Mouse (Mus musculus) adrenal gland, adult (tissue): ENCODE results near the gene Adam1a.
"Not testable (repeated sequence)": the region's sequence is repeated elsewhere in the genome, so short reads cannot be mapped to it uniquely, and the experiment has no call there.

Experiments
- DNase-seq, 2 experiments: peaks; one replicate each; pipeline ENCODE4 v3.0.0; 2022 to 2023; ENCODE audit warnings: low spot score in 1 of 2; ENCODE audit not compliant: inconsistent age in 2 of 2

Adam1a gene

GRCm38 (mm10) chr5:121566035-121566681 is 20.9 kb upstream of the Adam1a start:
- peak in 1 of 2 experiments; percentile 60 for DNase-seq

DNA sequence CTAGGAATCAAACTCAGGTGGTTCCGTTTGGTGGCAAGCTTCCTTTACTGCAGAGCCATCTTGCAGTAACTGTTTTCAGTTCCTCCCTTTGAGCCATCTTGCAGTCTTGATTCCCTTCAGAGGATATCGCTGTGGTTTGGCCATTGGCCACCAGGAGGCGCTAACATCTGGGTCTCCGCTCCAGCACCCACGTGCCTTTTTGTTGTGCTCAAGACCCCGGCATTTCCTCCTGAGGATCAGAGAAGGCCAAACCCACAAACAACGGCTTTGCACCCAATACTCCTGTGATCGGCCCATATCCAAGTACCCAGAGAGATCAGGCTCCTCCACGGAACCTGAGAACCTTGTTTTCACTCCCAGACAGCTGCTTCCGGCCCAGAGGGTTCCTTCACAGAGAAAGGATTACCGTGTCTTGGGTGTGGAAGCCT is 19.2 kb upstream of the Adam1a start:
- peak; percentile 88 to 96 for DNase-seq

- no peak for DNase-seq
Measured at GRCm38 (mm10) chr5:121562436-121562835, 17.2 kb upstream of the Adam1a start.

DNA sequence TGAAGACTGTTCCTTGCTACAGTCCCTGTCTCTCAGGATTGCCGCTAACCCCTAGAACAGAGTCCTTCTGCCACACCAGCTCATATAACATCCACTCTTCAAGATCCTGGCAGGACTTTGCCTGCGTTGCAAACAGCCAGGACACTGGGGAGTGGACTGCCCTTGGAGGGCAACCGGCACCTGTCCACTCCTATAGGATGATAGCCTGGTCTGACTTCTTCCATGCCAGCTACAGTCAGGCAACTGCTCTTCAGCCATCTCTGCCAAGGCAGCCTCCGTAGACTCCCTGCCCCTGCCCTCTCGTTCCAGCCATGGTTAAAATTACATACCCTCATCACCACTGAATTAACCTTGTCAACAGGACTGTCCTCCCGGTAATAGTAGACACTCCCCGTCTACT is 3.9 kb upstream of the Adam1a start:
- DNase-seq, result no peak

- DNase-seq, result no peak
Measured at GRCm38 (mm10) chr5:121547084-121547483, 1.8 kb upstream of the Adam1a start.

GRCm38 (mm10) chr5:121546530-121546895 is 1.2 kb upstream of the Adam1a start:
- DNase-seq, result peak; percentile 61 to 80

GRCm38 (mm10) chr5:121545793-121546529 is 679 bp upstream of the Adam1a start, which contains the start of gene Mapkapk5:
Gene Mapkapk5 (minus strand): TSS chr5:121545905.
- DNase-seq, result peak; percentile 97 to 99

DNA sequence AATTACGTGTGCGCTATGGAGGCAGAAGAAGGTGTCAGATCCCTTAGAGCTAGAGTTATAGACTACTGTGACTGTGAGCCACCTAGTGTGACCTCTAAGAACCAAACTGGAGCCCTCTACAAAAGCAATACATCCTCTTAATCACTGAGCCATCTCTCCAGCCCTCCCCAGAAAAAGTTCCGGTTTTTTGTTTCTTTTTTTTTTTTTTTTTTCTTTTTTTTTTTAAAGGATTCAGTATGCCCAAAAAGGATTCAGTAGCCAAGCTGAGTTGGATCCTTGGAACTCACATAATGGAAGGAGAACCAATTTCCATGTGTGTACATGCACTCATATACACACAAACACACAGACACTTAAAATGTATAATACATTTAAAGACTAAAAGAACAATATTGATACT is 1.9 kb downstream of the Adam1a start:
- DNase-seq, result no peak

GRCm38 (mm10) chr5:121541235-121541634 is 4.0 kb downstream of the Adam1a start:
- no peak for DNase-seq

- no peak for DNase-seq
Measured at GRCm38 (mm10) chr5:121540066-121540465, 5.2 kb downstream of the Adam1a start.

DNA sequence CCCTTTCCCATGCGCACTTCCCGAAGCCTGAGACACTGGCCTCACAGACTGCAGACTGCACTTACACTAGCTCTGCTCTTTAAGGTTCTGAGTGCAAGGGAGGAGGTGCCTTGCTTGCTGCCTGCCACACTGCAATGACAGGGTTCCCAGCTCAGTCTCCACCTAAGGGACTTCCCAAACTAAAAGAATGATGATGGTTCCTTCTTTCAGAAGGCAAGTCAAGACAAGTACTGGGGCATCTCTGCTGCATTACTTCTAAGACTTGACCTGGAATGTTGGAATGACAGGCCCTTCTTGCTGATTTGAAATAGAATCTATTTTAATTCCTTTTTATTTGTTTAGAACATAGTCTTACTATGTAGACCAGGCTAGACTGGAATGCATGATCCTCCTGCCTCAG is 7.7 kb downstream of the Adam1a start:
- no peak for DNase-seq

- DNase-seq, result no peak
Measured at GRCm38 (mm10) chr5:121536921-121537555, 8.2 kb downstream of the Adam1a start.

- DNase-seq, result no peak
Measured at GRCm38 (mm10) chr5:121535116-121535515, 10.2 kb downstream of the Adam1a start.

GRCm38 (mm10) chr5:121534521-121534920 is 10.8 kb downstream of the Adam1a start:
- no peak for DNase-seq

DNA sequence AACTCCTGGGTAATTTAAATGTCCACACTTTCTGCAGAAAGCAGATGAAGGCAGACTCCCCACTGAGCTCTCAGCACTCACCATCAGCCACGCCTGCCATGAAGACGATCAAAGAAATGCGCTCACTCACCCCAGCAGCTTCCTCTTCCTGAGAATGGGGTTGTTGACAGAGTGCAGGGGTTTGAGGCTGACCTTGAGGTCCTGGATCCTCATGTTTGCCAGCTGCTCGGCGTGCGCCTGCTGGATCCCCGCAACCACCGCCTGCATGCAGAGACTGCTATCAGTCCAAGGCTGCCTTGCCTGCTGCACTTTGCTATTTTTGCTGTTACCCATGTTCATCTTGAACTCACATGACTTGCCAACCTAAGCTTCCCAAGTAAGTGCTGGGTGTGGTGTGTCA is 18.3 kb downstream of the Adam1a start:
- DNase-seq, result peak in 1 of 2 experiments; percentile 64

DNA sequence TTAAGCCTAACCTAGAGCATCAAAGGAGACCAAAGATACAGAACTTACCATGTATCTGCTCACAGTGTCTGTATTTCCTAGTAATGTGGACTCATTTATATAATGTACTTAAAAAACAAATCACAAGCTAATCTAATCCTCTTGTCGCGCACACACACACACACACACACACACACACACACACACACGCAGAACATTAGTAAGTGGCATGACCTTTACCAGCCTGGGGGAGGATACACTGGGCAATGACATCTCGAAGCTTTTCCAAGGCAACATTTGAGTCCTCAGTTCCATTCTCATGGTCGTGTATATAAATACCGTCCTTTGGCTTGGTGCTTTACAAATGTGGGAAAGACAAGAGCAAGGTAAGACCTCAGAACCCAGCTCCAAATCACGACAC is 18.8 kb downstream of the Adam1a start:
- peak; percentile 39 to 82 for DNase-seq

DNA sequence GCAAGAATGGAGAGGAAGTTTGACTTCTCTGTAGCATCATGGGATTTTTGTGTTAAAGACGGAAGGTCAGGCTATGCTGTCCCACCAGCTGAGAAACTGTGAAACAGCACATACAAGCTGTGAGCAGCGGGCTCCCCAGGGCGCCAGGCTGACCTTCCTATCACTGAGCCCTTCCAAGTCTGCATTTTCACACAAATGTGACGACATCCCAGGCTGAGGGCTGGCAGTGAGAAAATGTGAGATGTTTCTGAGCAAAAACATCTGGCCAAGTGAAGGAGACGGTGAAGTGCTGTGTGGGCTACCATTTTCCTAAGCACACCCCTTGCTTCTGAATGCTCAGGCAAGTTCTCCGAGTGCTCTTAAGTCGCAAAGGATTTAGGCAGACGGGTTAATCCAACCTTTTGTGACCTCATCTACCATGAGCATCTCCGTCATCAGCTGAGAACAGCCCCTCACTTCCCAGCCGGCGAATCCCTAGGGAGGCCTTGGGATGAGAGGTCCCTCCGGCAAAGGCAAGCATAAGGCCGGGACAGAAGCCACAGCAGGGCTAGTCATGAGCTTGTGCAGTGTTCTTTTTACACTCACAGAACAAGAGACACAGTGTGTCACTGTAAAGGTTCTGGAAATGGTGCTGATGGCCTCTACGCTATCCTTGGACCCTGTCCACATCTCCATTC is 19.4 kb downstream of the Adam1a start:
- no peak for DNase-seq

- DNase-seq, result not testable (repeated sequence)
Measured at GRCm38 (mm10) chr5:121519758-121520157, 25.5 kb downstream of the Adam1a start.

- DNase-seq, result no peak
Measured at GRCm38 (mm10) chr5:121518983-121519382, 26.3 kb downstream of the Adam1a start.

GRCm38 (mm10) chr5:121510009-121510408 is 35.3 kb downstream of the Adam1a start:
- DNase-seq, result no peak

- DNase-seq, result no peak
Measured at GRCm38 (mm10) chr5:121506846-121507245, 38.4 kb downstream of the Adam1a start.
